Mouse (Mus musculus) heart, postnatal 0 days (tissue): ENCODE results near the gene Nhlh1.

ENCODE experiments used
- CTCF ChIP-seq: IDR thresholded peaks from 2 replicates; pipeline ENCODE4 v1.5.1; 2016; ENCODE audit warnings: antibody characterized with exemption, control low read depth, low read depth
- EP300 ChIP-seq: IDR thresholded peaks from 2 replicates; pipeline ENCODE4 v1.6.1; 2016; ENCODE audit warnings: antibody characterized with exemption, low read depth

- TF ChIP-seq CTCF (no peak), EP300 (no peak)
Observed at GRCm38 (mm10) chr1:172019863-172020521, 37.4 kb downstream of the Nhlh1 start.
